Comparison of ENCODE assay signal across 21 mouse cellular contexts in the genomic region with DNA sequence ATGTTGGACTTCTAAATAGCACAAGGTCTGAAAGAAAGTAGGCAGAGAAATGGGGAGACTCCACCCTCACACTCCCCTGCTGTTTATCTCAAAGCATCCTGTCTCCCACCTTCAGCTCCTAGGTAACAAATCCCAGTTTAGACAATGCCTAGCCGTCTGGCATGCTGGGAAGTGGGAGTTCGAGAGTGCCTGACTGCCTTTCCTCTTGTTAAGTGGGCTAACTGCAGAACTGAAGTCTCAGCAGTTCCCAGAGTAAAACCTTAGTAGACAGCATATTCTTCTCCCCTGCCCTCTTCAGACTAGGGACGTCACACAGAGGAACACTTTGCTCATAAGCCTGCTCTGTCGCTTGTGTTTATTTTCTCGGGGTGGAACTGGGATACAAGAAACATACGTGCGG.
DNase-seq lines count a peak whose midpoint lies in the region; ATAC-seq and TF ChIP-seq lines count a peak whose summit lies in the region.
"Had no signal": no experiment of that assay in that cellular context is flagged by ENCODE, and none has a peak within 500 bp of the region (broad histone marks: within the 10 kb centered on the region; RNA-seq: fewer than 3 reads in every experiment).

No protein-coding gene starts in this region.

- TF ChIP-seq CTCF in midbrain, postnatal 0 days (IDR thresholded peaks at IDR 0.05): no peak
- TF ChIP-seq CTCF in hindbrain, postnatal 0 days (IDR thresholded peaks at IDR 0.05; ENCODE audit: low read depth): no peak

- H3K27me3 ChIP-seq in forebrain, embryonic 11.5 days (ENCODE audit: control insufficient read depth, insufficient read depth, low read length): no peaks in the 10 kb centered on the region
- no peaks in the 10 kb centered on the region for H3K27me3 ChIP-seq in forebrain, embryonic 15.5 days
- H3K27me3 ChIP-seq in midbrain, embryonic 13.5 days: no peaks in the 10 kb centered on the region
- H3K27me3 ChIP-seq in midbrain, postnatal 0 days (ENCODE audit: insufficient read depth, low read length): no peaks in the 10 kb centered on the region
- H3K27me3 ChIP-seq in hindbrain, postnatal 0 days (ENCODE audit: insufficient read depth, low read length): no peaks in the 10 kb centered on the region
- H3K27me3 ChIP-seq: heart, embryonic 15.5 days; kidney, embryonic 15.5 days; limb, embryonic 15.5 days; midbrain, embryonic 15.5 days; neural tube, embryonic 12.5 days had no signal

- ATAC-seq in forebrain, embryonic 11.5 days (replicated peaks; ENCODE audit: low FRiP score): peak; percentile 33; the same call in 1 of the 2 replicates
- no peak for ATAC-seq in forebrain, embryonic 15.5 days (replicated peaks)
- ATAC-seq in midbrain, embryonic 13.5 days: no peak
- no peak for ATAC-seq in midbrain, postnatal 0 days (ENCODE audit: low FRiP score)
- ATAC-seq in hindbrain, postnatal 0 days: no peak
- no peak for ATAC-seq in granulocyte monocyte progenitor cell, adult 5-6 weeks (replicated peaks; ENCODE audit: poor library complexity, severe bottlenecking)
- ATAC-seq in erythroid progenitor cell, adult 5-6 weeks (replicated peaks; ENCODE audit: low FRiP score, poor library complexity, severe bottlenecking): no peak
- ATAC-seq: midbrain, embryonic 15.5 days had no signal

- no peaks in the 10 kb centered on the region; the same call in 1 of the 2 replicates for H3K9me3 ChIP-seq in forebrain, embryonic 11.5 days (ENCODE audit: control insufficient read depth, low read length)
- H3K9me3 ChIP-seq in forebrain, embryonic 15.5 days: no peaks in the 10 kb centered on the region
- peaks cover 8% of the 10 kb centered on the region for H3K9me3 ChIP-seq in midbrain, embryonic 13.5 days
- H3K9me3 ChIP-seq in midbrain, postnatal 0 days (ENCODE audit: low read length): peaks cover 8% of the 10 kb centered on the region; the same call in 1 of the 2 replicates
- H3K9me3 ChIP-seq in hindbrain, postnatal 0 days (ENCODE audit: low read length): 0 out of 2 replicates have a peak, but pooled peaks cover 6% of the 10 kb centered on the region
- H3K9me3 ChIP-seq: heart, embryonic 15.5 days had no signal

- H3K4me1 ChIP-seq in forebrain, embryonic 11.5 days (replicated peaks; ENCODE audit: control insufficient read depth, insufficient read depth, low read length): peaks cover 4% of the 10 kb centered on the region; the same call in 1 of the 2 replicates
- peaks cover 12% of the 10 kb centered on the region for H3K4me1 ChIP-seq in forebrain, embryonic 15.5 days
- 0 out of 2 replicates have a peak, but pooled peaks cover 3% of the 10 kb centered on the region for H3K4me1 ChIP-seq in midbrain, embryonic 13.5 days (replicated peaks)
- H3K4me1 ChIP-seq in midbrain, postnatal 0 days (ENCODE audit: insufficient read depth, low read length): 0 out of 2 replicates have a peak, but pooled peaks cover 2% of the 10 kb centered on the region
- H3K4me1 ChIP-seq in hindbrain, postnatal 0 days (ENCODE audit: insufficient read depth, low read length): no peaks in the 10 kb centered on the region
- H3K4me1 ChIP-seq: kidney, embryonic 15.5 days; midbrain, embryonic 15.5 days; neural tube, embryonic 12.5 days had no signal

- H3K4me3 ChIP-seq in forebrain, embryonic 11.5 days (ENCODE audit: low read depth, low read length): no peak overlapping the region
- no peak overlapping the region for H3K4me3 ChIP-seq in forebrain, embryonic 15.5 days
- H3K4me3 ChIP-seq in midbrain, embryonic 13.5 days (replicated peaks): no peak overlapping the region
- H3K4me3 ChIP-seq in midbrain, postnatal 0 days (ENCODE audit: low read depth, low read length): no peak overlapping the region
- H3K4me3 ChIP-seq in hindbrain, postnatal 0 days (ENCODE audit: low read length): no peak overlapping the region
- H3K4me3 ChIP-seq: embryonic facial prominence, embryonic 10.5 days; erythroblast, embryonic 14.5 days; gastrocnemius, adult 2 months; heart, embryonic 15.5 days; kidney, embryonic 15.5 days; limb, embryonic 15.5 days; midbrain, embryonic 15.5 days; neural tube, embryonic 12.5 days had no signal

- no peak overlapping the region for H3K4me2 ChIP-seq in forebrain, embryonic 11.5 days (ENCODE audit: low read depth, low read length, severe bottlenecking)
- no peak overlapping the region for H3K4me2 ChIP-seq in forebrain, embryonic 15.5 days (replicated peaks)
- H3K4me2 ChIP-seq in midbrain, embryonic 13.5 days (replicated peaks): 0 out of 2 replicates have a peak overlapping the region, but pooled peaks have one; percentile 1
- no peak overlapping the region for H3K4me2 ChIP-seq in midbrain, postnatal 0 days (ENCODE audit: low read depth, low read length, poor library complexity, severe bottlenecking)
- 0 out of 2 replicates have a peak overlapping the region, but pooled peaks have one; percentile 8 for H3K4me2 ChIP-seq in hindbrain, postnatal 0 days (ENCODE audit: low read depth, low read length)
- H3K4me2 ChIP-seq: heart, embryonic 15.5 days; kidney, embryonic 15.5 days; limb, embryonic 15.5 days; midbrain, embryonic 15.5 days; neural tube, embryonic 12.5 days had no signal

- peak overlapping the region; percentile 8; the same call in 1 of the 2 replicates for H3K9ac ChIP-seq in forebrain, embryonic 11.5 days (ENCODE audit: low read length)
- no peak overlapping the region for H3K9ac ChIP-seq in forebrain, embryonic 15.5 days (replicated peaks)
- H3K9ac ChIP-seq in midbrain, embryonic 13.5 days (replicated peaks): no peak overlapping the region
- H3K9ac ChIP-seq in midbrain, postnatal 0 days (replicated peaks; ENCODE audit: low read length, poor library complexity, severe bottlenecking): no peak overlapping the region
- H3K9ac ChIP-seq in hindbrain, postnatal 0 days (replicated peaks; ENCODE audit: low read length): no peak overlapping the region
- H3K9ac ChIP-seq: heart, embryonic 15.5 days; kidney, embryonic 15.5 days; limb, embryonic 15.5 days; midbrain, embryonic 15.5 days; neural tube, embryonic 12.5 days had no signal

- H3K36me3 ChIP-seq in forebrain, embryonic 11.5 days (ENCODE audit: control insufficient read depth, insufficient read depth, low read length): no peaks in the 10 kb centered on the region
- H3K36me3 ChIP-seq in forebrain, embryonic 15.5 days: no peaks in the 10 kb centered on the region; the same call in 1 of the 2 replicates
- 0 out of 2 replicates have a peak, but pooled peaks cover 6% of the 10 kb centered on the region for H3K36me3 ChIP-seq in midbrain, embryonic 13.5 days
- H3K36me3 ChIP-seq in midbrain, postnatal 0 days (ENCODE audit: insufficient read depth, low read length): no peaks in the 10 kb centered on the region
- no peaks in the 10 kb centered on the region for H3K36me3 ChIP-seq in hindbrain, postnatal 0 days (ENCODE audit: insufficient read depth, low read length)
- H3K36me3 ChIP-seq: midbrain, embryonic 15.5 days had no signal

- DNase-seq in forebrain, embryonic 11.5 days (ENCODE audit: low spot score): no peak
- no peak for DNase-seq in midbrain, postnatal 0 days (ENCODE audit: low spot score)
- peak; percentile 66 for DNase-seq in brain, adult 2 months (ENCODE audit: low read depth, low spot score)
- DNase-seq in hindbrain, postnatal 0 days (ENCODE audit: low spot score): no peak
- DNase-seq: adrenal gland, postnatal 10 days; cerebellum, adult 9-11 months; gastrocnemius, adult 2 months; heart, adult 18-20 months; lung, adult 18-20 months; lung, postnatal 36 days had no signal

- 12% methylated on average over 7 of the region's 7 CpGs for WGBS in forebrain, embryonic 11.5 days
- WGBS in forebrain, embryonic 15.5 days: 16% methylated on average over 7 of the region's 7 CpGs
- WGBS in midbrain, embryonic 13.5 days: 7% methylated on average over 7 of the region's 7 CpGs
- 14% methylated on average over 7 of the region's 7 CpGs for WGBS in midbrain, postnatal 0 days
- 26% methylated on average over 7 of the region's 7 CpGs for WGBS in hindbrain, postnatal 0 days

- H3K27ac ChIP-seq in forebrain, embryonic 11.5 days (ENCODE audit: low read depth, low read length): peak overlapping the region; percentile 50; the same call in 1 of the 2 replicates
- no peak overlapping the region for H3K27ac ChIP-seq in forebrain, embryonic 15.5 days (replicated peaks)
- H3K27ac ChIP-seq in midbrain, embryonic 13.5 days: no peak overlapping the region
- H3K27ac ChIP-seq in midbrain, postnatal 0 days (ENCODE audit: low read depth, low read length): no peak overlapping the region
- H3K27ac ChIP-seq in hindbrain, postnatal 0 days: no peak overlapping the region
- H3K27ac ChIP-seq: embryonic facial prominence, embryonic 10.5 days; gastrocnemius, adult 2 months; heart, embryonic 15.5 days; kidney, embryonic 15.5 days; limb, embryonic 15.5 days; midbrain, embryonic 15.5 days; neural tube, embryonic 12.5 days had no signal

Comparison
In these comparisons a context has a peak if more than half of its experiments do, and no peak if none do; other contexts are left out.
1. H3K4me2 ChIP-seq: peak in midbrain, embryonic 13.5 days (single experiment) and hindbrain, postnatal 0 days (single experiment); none in forebrain, embryonic 11.5 days (single experiment), forebrain, embryonic 15.5 days (single experiment) and midbrain, postnatal 0 days (single experiment).